In genomic region chr2:58357068-58357413, GRCm38 (mm10) we compare ENCODE assay signal across 8 mouse cellular contexts. TPM values are rescaled to one million over a fixed set of nuclear protein-coding genes. Genes with fewer than 3 reads are reported as not detected.
DNase-seq lines count a peak whose midpoint lies in the region; ATAC-seq and TF ChIP-seq lines count a peak whose summit lies in the region.

No protein-coding gene starts in this region.

- H3K9me3 ChIP-seq in hindbrain, postnatal 0 days (ENCODE audit: low read length) = no peaks in the 10 kb centered on the region
- no peaks in the 10 kb centered on the region for H3K9me3 ChIP-seq in midbrain, embryonic 12.5 days

- no peaks in the 10 kb centered on the region for H3K36me3 ChIP-seq in kidney, adult 2 months (ENCODE audit: control insufficient read depth, insufficient read depth, low read length)
- H3K36me3 ChIP-seq in hindbrain, postnatal 0 days (ENCODE audit: insufficient read depth, low read length) = no peaks in the 10 kb centered on the region
- H3K36me3 ChIP-seq in midbrain, embryonic 12.5 days = no peaks in the 10 kb centered on the region

- ATAC-seq in hindbrain, postnatal 0 days = peak; percentile 61; the same call in 1 of the 2 replicates
- peak; percentile 47 for ATAC-seq in midbrain, embryonic 12.5 days (ENCODE audit: low FRiP score, low read depth)

- no peak for TF ChIP-seq CTCF in kidney, adult 2 months (conservative IDR thresholded peaks at IDR 0.05; ENCODE audit: insufficient read depth, insufficient read length, low read depth, low read length)
- no peak for TF ChIP-seq CTCF in hindbrain, postnatal 0 days (IDR thresholded peaks at IDR 0.05; ENCODE audit: low read depth)

- peak overlapping the region; percentile 40 for H3K4me3 ChIP-seq in kidney, adult 2 months (ENCODE audit: insufficient read depth, low read depth, low read length)
- peak overlapping the region; percentile 67 for H3K4me3 ChIP-seq in hindbrain, postnatal 0 days (ENCODE audit: low read length)
- peak overlapping the region; percentile 63 for H3K4me3 ChIP-seq in midbrain, embryonic 12.5 days

- no peak for TF ChIP-seq POLR2A in kidney, adult 2 months (IDR thresholded peaks at IDR 0.05; ENCODE audit: low read depth, low read length)

- H3K27me3 ChIP-seq in kidney, adult 2 months (replicated peaks; ENCODE audit: control insufficient read depth, insufficient read depth, low read length) = peaks cover 2% of the 10 kb centered on the region; the same call in 1 of the 2 replicates
- no peaks in the 10 kb centered on the region for H3K27me3 ChIP-seq in hindbrain, postnatal 0 days (ENCODE audit: insufficient read depth, low read length)
- peaks cover 35% of the 10 kb centered on the region for H3K27me3 ChIP-seq in midbrain, embryonic 12.5 days

- 1% methylated on average over 7 of the region's 7 CpGs for WGBS in kidney, adult 2 months
- 1% methylated on average over 7 of the region's 7 CpGs for WGBS in hindbrain, postnatal 0 days
- 3% methylated on average over 7 of the region's 7 CpGs for WGBS in midbrain, embryonic 12.5 days

- no peak for DNase-seq in kidney, adult 2 months
- no peak for DNase-seq in kidney, adult 8-10 months
- peak; percentile 30 for DNase-seq in adrenal gland, postnatal 14 days
- peak; percentile 7 for DNase-seq in embryo, embryonic 10 days (ENCODE audit: low spot score)
- DNase-seq in hindbrain, postnatal 0 days (ENCODE audit: low spot score) = no peak
- no peak for DNase-seq in urinary bladder, postnatal 14 days (ENCODE audit: low spot score)
- DNase-seq in gastrocnemius, adult 8-10 months (ENCODE audit: low spot score in 2 of 2) = no peak

- H3K4me2 ChIP-seq in hindbrain, postnatal 0 days (ENCODE audit: low read depth, low read length) = peak overlapping the region; percentile 100
- peak overlapping the region; percentile 100 for H3K4me2 ChIP-seq in midbrain, embryonic 12.5 days (replicated peaks)

- no peak overlapping the region for H3K27ac ChIP-seq in kidney, adult 2 months (ENCODE audit: insufficient read depth, low read depth, low read length)
- H3K27ac ChIP-seq in hindbrain, postnatal 0 days = no peak overlapping the region
- H3K27ac ChIP-seq in midbrain, embryonic 12.5 days (replicated peaks) = no peak overlapping the region

- 0 out of 2 replicates have a peak, but pooled peaks cover 5% of the 10 kb centered on the region for H3K4me1 ChIP-seq in kidney, adult 2 months (ENCODE audit: control insufficient read depth, insufficient read depth, low read length)
- H3K4me1 ChIP-seq in hindbrain, postnatal 0 days (ENCODE audit: insufficient read depth, low read length) = peaks cover 7% of the 10 kb centered on the region; the same call in 1 of the 2 replicates
- peaks cover 13% of the 10 kb centered on the region for H3K4me1 ChIP-seq in midbrain, embryonic 12.5 days

- peak overlapping the region; percentile 47 for H3K9ac ChIP-seq in hindbrain, postnatal 0 days (replicated peaks; ENCODE audit: low read length)
- peak overlapping the region; percentile 54 for H3K9ac ChIP-seq in midbrain, embryonic 12.5 days (replicated peaks)

RNA-seq across cellular contexts. Expression of gene Acvr1c, which starts 0.7 kb away (rescaled TPM):
- polyA plus RNA-seq in kidney, adult 2 months (2012; rRNA removed) = 0.53 and 1.6 TPM in 2 replicates
- total RNA-seq in adrenal gland, postnatal 14 days (2021) = 34.1 and 38.2 TPM in 2 replicates
- 0.31 and 0.50 TPM in 2 replicates for total RNA-seq in hindbrain, postnatal 0 days (2014; rRNA removed)
- 0.23 and 0.59 TPM in 2 replicates for polyA plus RNA-seq in hindbrain, postnatal 0 days (2015; fragmentation: Nextera tagmentation; extraction: Ambion mirVana)
- 0.08 and 0.20 TPM in 2 replicates for polyA plus RNA-seq in midbrain, embryonic 12.5 days (2016; fragmentation: Nextera tagmentation; extraction: Ambion mirVana)
- 1 to 10 TPM in 1 of 4 experiments, under 1 TPM in 3; 0.15 to 1.9 (median 0.53) TPM for total RNA-seq in gastrocnemius, adult 8-10 months (2022)

Comparison
In these comparisons a context has a peak if more than half of its experiments do, and no peak if none do; other contexts are left out.
1. DNase-seq: peak in adrenal gland, postnatal 14 days (single experiment) and embryo, embryonic 10 days (single experiment); none in kidney, adult 2 months (single experiment), kidney, adult 8-10 months (0 of 2), hindbrain, postnatal 0 days (single experiment), urinary bladder, postnatal 14 days (single experiment) and gastrocnemius, adult 8-10 months (0 of 2).
2. RNA of gene Acvr1c, which starts 0.7 kb away (total RNA-seq): 34.1 to 38.2 TPM in adrenal gland, postnatal 14 days; 0.15 to 1.9 TPM in gastrocnemius, adult 8-10 months and 0.31 to 0.50 TPM in hindbrain, postnatal 0 days; every median in the first group is over 10 times any median in the second.
3. Peak in every context shown above with its lines, with median percentiles within 50 percentile points of each other: H3K4me3 ChIP-seq.